Mouse (Mus musculus) G1E (cell line): Measurements from ENCODE around the gene Nabp2.

Experiments
- CTCF ChIP-seq: IDR thresholded peaks from 2 replicates; pipeline ENCODE4 v1.5.1; 2012; ENCODE audit warnings: low read depth, low read length, inconsistent platforms, mixed read lengths
- GATA1 ChIP-seq: IDR thresholded peaks from 2 replicates; pipeline ENCODE4 v1.6.1; 2012; ENCODE audit warnings: borderline replicate concordance, low read length, inconsistent platforms, mixed read lengths
- TAL1 ChIP-seq: conservative IDR thresholded peaks from 2 replicates; pipeline ENCODE4 v1.6.1; 2012; ENCODE audit warnings: low read depth, low read length, inconsistent platforms, mixed read lengths

- no peak for TF ChIP-seq CTCF
- no peak for TF ChIP-seq TAL1
- TF ChIP-seq GATA1 = no peak
Measured at GRCm38 (mm10) chr10:128444354-128444753, 33.1 kb upstream of the Nabp2 start.
